Mouse (Mus musculus) G1E (cell line): Measurements from ENCODE around the gene Nhp2. TPM values are rescaled to one million over a fixed set of nuclear protein-coding genes. Genes with fewer than 3 reads are reported as not detected.

Source experiments
- ATAC-seq: 2 replicates; pipeline ENCODE4 v1.8.0; 2016; ENCODE audit warnings: mild to moderate bottlenecking; ENCODE audit not compliant: insufficient number of reproducible peaks, poor library complexity, low FRiP score, severe bottlenecking; ENCODE audit errors: extremely low read depth
- DNase-seq: peaks from one replicate; pipeline ENCODE4 v3.0.0; 2012; ENCODE audit warnings: low spot score
- H3K27me3 ChIP-seq: 2 replicates; pipeline ENCODE4 v1.6.1; 2012; ENCODE audit warnings: mild to moderate bottlenecking, low read length, inconsistent platforms; ENCODE audit not compliant: insufficient read depth
- H3K36me3 ChIP-seq: replicated peaks from 2 replicates; pipeline ENCODE3; 2012; ENCODE audit warnings: mild to moderate bottlenecking, inconsistent platforms
- H3K4me1 ChIP-seq: 2 replicates; pipeline ENCODE4 v1.6.1; 2012; ENCODE audit warnings: low read depth, low read length, inconsistent platforms, mixed read lengths; ENCODE audit not compliant: insufficient read depth
- H3K4me3 ChIP-seq: 2 replicates; pipeline ENCODE4 v1.5.1; 2012; ENCODE audit warnings: low read depth, mild to moderate bottlenecking, inconsistent platforms, low read length, moderate library complexity, mixed read lengths
- H3K9me3 ChIP-seq: replicated peaks from 2 replicates; pipeline ENCODE4 v1.6.1; 2012; ENCODE audit warnings: inconsistent platforms
- CTCF ChIP-seq: IDR thresholded peaks from 2 replicates; pipeline ENCODE4 v1.5.1; 2012; ENCODE audit warnings: low read depth, low read length, inconsistent platforms, mixed read lengths
- GATA1 ChIP-seq: IDR thresholded peaks from 2 replicates; pipeline ENCODE4 v1.6.1; 2012; ENCODE audit warnings: borderline replicate concordance, low read length, inconsistent platforms, mixed read lengths
- GATA2 ChIP-seq: IDR thresholded peaks from 2 replicates; pipeline ENCODE4 v1.6.1; 2012; ENCODE audit warnings: low read depth, low read length, inconsistent platforms, borderline replicate concordance
- POLR2AphosphoS5 ChIP-seq: IDR thresholded peaks from 2 replicates; pipeline ENCODE4 v1.6.1; 2012; ENCODE audit warnings: low read depth, low read length, inconsistent platforms; ENCODE audit not compliant: insufficient replicate concordance
- TAL1 ChIP-seq: conservative IDR thresholded peaks from 2 replicates; pipeline ENCODE4 v1.6.1; 2012; ENCODE audit warnings: low read depth, low read length, inconsistent platforms, mixed read lengths
- polyA plus RNA-seq: library from polyadenylated mRNA; stranded (reverse); fragments of >175 nt; gene quantifications from 2 replicates; pipeline ENCODE4 v1.2.3, GENCODE M21; 2012
- total RNA-seq, 2 experiments: library from RNA; stranded (forward) in 1 of 2; stranded (reverse) in 1 of 2; fragments of 200-1000 nt in 1 of 2; fragments of >200 nt in 1 of 2; fragmentation: Nextera tagmentation in 1 of 2; gene quantifications; 2 replicates each; pipeline ENCODE4 v1.2.3; 2014 to 2017

Gene Nhp2
- total and polyA plus RNA-seq, 3 experiments: 73.2 to 202 (median 139) TPM

DNA sequence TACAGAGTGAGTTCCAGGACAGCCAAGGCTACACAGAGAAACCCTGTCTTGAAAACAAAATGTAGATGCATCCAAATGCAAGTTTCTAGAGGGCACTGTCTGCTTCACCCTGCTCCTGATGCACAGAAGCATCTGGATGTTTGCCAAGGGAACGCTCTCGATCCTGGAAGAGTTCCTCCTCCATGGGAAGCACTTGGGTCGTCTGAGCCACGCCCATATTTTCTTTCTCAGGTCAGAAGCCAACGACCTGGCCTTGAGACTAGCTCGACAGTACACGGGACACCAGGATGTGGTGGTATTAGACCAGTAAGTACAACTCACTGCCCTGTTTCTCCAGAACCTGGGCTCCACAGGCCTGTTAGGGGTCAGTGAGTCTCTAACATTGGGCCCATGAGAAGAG, 28.4 kb upstream of the Nhp2 start:
- no peak for DNase-seq
- peaks cover 98% of the 10 kb centered on the region for H3K36me3 ChIP-seq
- TF ChIP-seq TAL1 (no peak), CTCF (no peak), GATA1 (no peak), GATA2 (no peak), POLR2AphosphoS5 (no peak)
- no peaks in the 10 kb centered on the region for H3K27me3 ChIP-seq
- H3K4me1 ChIP-seq: peaks cover 66% of the 10 kb centered on the region
- no peak overlapping the region for H3K4me3 ChIP-seq
- no peaks in the 10 kb centered on the region for H3K9me3 ChIP-seq
- ATAC-seq: no peak

DNA sequence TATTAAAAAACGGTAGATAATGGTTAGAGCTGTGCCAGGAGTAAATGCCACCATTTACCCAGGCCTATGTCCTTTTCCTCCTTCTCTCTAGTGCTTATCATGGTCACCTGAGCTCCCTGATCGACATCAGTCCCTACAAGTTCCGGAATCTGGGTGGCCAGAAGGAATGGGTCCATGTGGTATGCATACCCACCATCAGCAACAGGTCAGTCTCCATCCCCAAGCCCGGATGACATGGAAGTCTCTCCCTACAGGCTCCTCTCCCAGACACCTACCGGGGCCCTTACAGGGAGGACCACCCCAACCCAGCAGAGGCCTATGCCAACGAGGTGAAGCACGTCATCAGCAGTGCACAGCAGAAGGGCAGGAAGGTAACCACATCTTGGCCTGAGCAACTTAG, 27.6 kb upstream of the Nhp2 start:
- H3K9me3 ChIP-seq: no peaks in the 10 kb centered on the region
- no peaks in the 10 kb centered on the region for H3K27me3 ChIP-seq
- TF ChIP-seq CTCF (no peak), POLR2AphosphoS5 (0 out of 2 replicates have a peak, but pooled peaks have one; percentile 69)
- DNase-seq (no peak), ATAC-seq (no peak)
- H3K4me1 ChIP-seq: peaks cover 62% of the 10 kb centered on the region
- H3K36me3 ChIP-seq: peaks cover 97% of the 10 kb centered on the region
- no peak overlapping the region for H3K4me3 ChIP-seq

DNA sequence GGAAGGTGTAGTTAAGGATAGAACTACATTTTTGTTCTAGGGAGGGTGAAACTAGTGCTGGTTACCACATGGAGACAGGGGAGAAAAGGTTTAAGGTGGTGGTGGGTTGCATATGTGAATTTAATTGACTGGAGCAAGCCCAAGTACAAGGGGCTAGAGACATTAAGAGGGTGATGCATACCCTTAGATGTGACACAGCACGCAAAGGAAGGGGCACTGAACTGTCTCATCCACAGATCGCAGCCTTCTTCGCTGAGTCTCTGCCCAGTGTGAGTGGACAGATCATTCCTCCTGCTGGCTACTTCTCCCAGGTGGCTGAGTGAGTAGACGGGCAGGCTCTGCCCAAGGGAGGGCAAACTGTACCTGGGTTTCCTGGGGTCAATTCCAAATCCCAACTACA, 26.2 kb upstream of the Nhp2 start:
- DNase-seq: no peak
- H3K36me3 ChIP-seq: peaks cover 97% of the 10 kb centered on the region
- no peak for ATAC-seq
- no peak for TF ChIP-seq GATA1
- TF ChIP-seq GATA2: no peak
- TF ChIP-seq TAL1: no peak
- no peak for TF ChIP-seq CTCF
- peak; percentile 72; the same call in 1 of the 2 replicates for TF ChIP-seq POLR2AphosphoS5
- H3K27me3 ChIP-seq: no peaks in the 10 kb centered on the region
- peaks cover 59% of the 10 kb centered on the region for H3K4me1 ChIP-seq
- no peak overlapping the region for H3K4me3 ChIP-seq
- H3K9me3 ChIP-seq: no peaks in the 10 kb centered on the region

DNA sequence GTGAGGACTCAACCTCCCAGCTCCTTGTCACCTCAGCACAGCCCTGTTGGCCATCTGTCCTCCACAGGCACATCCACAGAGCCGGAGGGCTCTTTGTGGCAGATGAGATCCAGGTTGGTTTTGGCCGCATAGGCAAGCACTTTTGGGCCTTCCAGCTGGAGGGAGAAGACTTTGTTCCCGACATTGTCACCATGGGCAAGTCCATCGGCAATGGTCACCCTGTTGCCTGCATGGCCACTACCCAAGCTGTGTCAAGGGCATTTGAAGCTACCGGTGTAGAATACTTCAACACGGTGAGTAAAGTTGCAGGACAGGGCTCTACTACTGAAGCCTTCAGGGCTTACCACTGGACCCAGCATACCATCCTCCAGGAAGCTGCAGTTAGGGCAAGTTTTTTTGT, 25.7 kb upstream of the Nhp2 start:
- ATAC-seq (no peak), DNase-seq (no peak)
- TF ChIP-seq GATA2: no peak
- no peak for TF ChIP-seq CTCF
- peak; percentile 73; the same call in 1 of the 2 replicates for TF ChIP-seq POLR2AphosphoS5
- TF ChIP-seq GATA1: no peak
- Histone ChIP-seq H3K27me3 (no peaks in the 10 kb centered on the region), H3K9me3 (no peaks in the 10 kb centered on the region), H3K4me3 (no peak overlapping the region), H3K36me3 (peaks cover 98% of the 10 kb centered on the region), H3K4me1 (peaks cover 63% of the 10 kb centered on the region)

DNA sequence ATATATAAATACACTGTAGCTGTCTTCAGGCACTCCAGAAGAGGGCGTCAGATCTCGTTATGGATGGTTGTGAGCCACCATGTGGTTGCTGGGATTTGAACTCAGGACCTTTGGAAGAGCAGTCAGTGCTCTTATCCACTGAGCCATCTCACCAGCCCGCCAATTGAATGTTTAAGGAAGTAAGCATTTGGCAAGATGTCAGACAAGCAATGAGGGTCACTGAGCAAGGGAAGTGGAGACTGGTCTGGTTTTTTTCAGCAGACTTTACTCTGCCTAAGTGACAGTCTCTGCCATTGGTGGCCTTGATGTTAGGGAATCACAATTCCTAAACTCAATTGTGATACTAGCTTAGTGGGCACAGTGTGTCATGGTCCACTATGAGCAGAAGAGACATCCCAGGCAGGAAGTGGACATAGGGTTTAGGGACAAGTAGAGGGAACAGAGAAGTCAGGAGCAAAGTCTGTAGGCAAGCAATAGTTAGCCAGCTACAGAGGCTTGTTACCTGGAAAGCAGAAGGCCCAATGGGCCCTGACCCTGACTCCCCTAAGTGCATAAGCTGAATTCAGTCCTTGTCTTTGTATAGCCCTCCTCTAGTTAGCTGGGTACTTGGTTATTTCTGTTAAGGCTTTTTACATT, 24.7 kb upstream of the Nhp2 start:
- TF ChIP-seq GATA2: no peak
- no peak for TF ChIP-seq GATA1
- TF ChIP-seq CTCF: no peak
- no peak for TF ChIP-seq TAL1
- TF ChIP-seq POLR2AphosphoS5: peak; percentile 71; the same call in 1 of the 2 replicates
- Histone ChIP-seq H3K9me3 (no peaks in the 10 kb centered on the region), H3K36me3 (peaks cover 98% of the 10 kb centered on the region), H3K4me1 (peaks cover 60% of the 10 kb centered on the region), H3K4me3 (no peak overlapping the region), H3K27me3 (no peaks in the 10 kb centered on the region)
- ATAC-seq (no peak; the same call in 1 of the 2 replicates), DNase-seq (no peak)

DNA sequence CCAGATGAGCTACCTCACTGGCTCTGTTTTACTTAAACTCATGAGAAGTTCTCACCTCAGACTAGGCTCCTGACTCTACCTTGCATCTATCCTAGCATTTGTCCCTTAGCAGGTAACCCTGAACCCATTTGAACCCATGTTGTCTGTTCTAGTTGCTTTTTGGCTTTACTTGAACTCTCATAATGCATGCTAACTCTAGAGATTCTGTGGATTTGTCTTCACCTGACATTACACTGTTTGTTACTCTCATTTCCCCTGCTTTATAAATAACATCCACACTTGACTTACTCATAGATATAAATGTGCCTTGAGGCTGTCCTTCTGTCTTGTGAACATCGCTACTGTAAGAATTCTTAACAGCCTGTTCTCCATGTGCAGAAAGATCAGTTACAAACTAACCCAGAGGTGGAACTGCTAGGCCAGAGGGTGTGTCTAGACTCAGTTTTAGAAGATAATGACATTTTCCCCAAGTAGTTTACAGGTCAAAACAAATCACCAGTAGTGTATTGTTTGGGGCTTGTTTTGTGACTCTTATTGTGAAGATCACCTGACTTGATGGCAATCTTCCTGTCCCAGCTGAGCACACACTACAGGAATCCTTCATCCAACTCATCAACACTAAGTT, 24.0 kb upstream of the Nhp2 start:
- DNase-seq (no peak), ATAC-seq (no peak)
- TF ChIP-seq TAL1 (no peak), GATA1 (no peak), GATA2 (no peak), POLR2AphosphoS5 (no peak)

DNA sequence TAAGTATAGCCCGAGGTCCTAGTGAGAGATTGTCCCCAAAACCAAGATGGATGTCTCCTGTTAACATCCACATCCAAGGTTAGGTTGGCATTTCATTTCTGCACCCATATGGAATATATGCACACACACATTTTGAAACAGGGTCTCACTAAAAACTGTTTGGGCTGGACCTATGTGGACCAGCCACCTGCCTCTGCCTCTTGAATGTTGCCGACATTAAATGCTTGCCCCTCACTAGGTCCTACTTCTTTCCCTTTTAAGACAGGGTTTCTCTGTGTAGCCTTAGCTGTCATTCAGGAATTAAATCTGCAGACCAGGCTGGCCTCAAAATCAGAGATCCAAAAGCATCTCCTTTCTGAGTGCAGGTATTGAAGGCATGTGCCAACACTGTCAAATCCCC, 22.0 kb upstream of the Nhp2 start:
- no peak for ATAC-seq
- Histone ChIP-seq H3K27me3 (no peaks in the 10 kb centered on the region), H3K4me3 (no peak overlapping the region), H3K36me3 (peaks cover 98% of the 10 kb centered on the region), H3K9me3 (no peaks in the 10 kb centered on the region), H3K4me1 (peaks cover 73% of the 10 kb centered on the region)
- TF ChIP-seq TAL1 (no peak), POLR2AphosphoS5 (peak; percentile 80; the same call in 1 of the 2 replicates)
- DNase-seq: no peak

More for the DNA sequence above, 24.0 kb upstream of the Nhp2 start:
- H3K36me3 ChIP-seq: peaks cover 98% of the 10 kb centered on the region
- H3K4me1 ChIP-seq: peaks cover 62% of the 10 kb centered on the region
- no peaks in the 10 kb centered on the region for H3K27me3 ChIP-seq
- H3K4me3 ChIP-seq: no peak overlapping the region
- H3K9me3 ChIP-seq: no peaks in the 10 kb centered on the region
